Mouse (Mus musculus) frontal cortex, postnatal 25 days (tissue): Measurements from ENCODE around the gene Klrg2.
"Not testable (repeated sequence)": the region's sequence is repeated elsewhere in the genome, so short reads cannot be mapped to it uniquely, and the experiment has no call there.

Experiments
- DNase-seq, 2 experiments: peaks; one replicate each; pipeline ENCODE4 v3.0.0; 2022; ENCODE audit warnings: low spot score in 2 of 2

Klrg2 gene

DNA sequence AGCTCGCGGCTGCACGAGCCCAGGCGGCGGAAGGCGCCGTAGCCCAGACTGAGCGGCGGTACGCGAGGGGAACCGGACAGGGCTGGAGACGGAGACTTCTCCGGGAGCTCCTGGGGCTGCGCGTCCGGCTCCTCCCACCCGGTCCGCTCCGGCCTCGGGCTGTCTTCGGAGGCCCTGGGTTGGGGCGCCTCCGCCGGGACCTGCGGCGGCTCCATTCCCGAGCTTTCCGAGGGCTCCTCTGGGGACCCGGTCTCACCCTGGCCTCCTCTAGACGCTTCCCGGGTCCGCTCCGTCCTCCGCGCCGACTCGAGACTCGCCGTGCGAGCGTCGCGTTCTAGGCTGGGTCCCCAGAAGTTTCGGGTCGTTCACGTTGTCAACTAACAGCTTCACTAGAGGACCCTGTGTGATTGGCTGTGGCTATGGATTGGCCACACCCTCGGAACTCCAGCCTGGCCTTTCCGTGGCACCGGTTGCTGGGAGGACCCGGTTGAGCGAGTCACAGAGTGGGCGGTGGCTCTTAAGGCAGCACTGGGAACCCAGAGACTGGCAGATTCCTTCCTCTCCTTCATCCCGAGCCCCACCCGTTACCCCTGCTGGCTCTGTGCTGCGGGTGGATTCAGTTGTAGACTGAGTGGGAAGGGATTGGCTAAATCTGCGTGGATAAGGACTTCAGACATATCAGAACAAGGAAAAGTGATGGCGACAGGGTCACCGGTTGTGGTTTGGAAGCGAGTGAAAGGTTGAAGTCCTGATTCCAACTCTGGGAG, at the start of gene Klrg2:
TSS of gene Klrg2 (minus strand) at position 391 of the 767 bp plus-strand sequence.
- DNase-seq = no peak

DNA sequence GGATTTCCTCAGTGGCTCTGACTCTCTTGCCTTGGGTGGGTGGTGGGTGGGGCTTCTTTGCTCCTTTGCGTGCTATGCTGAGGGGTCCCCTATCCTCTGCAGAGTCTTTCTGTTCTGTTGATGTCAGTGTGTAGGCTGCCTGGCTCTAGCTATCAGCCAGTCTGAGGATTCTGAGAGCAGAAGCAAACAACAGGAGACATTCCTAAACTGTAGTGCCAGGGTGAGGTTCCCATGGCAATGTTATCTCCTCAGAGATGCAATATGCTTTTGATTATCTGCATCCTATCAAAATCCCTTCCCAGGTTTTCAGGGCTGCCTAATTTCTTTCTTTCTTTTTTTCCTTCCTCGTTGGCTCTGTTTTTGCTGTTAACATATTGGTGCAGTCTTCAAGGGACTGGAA, 45.5 kb upstream of the Klrg2 start:
- no peak for DNase-seq

DNA sequence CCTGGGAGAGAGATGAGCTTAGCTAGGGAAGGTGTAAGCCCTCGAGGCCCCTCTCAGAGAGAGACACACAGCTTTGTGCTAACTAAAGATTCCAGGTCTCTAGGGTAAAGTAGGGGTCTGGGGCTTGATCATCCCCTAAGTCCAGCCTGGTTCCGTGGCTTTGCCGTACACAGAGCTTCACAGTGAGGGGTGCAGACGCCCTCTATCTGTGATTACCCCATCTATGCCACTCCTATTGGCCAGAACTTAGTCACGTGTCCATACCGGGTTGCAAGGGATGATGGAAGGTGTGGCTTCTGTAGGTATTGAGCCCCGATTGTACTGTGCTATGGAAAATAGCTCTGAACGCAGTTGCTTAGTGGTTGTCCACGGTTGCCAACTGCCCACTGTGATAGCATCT, 40.6 kb upstream of the Klrg2 start:
- DNase-seq = no peak

DNA sequence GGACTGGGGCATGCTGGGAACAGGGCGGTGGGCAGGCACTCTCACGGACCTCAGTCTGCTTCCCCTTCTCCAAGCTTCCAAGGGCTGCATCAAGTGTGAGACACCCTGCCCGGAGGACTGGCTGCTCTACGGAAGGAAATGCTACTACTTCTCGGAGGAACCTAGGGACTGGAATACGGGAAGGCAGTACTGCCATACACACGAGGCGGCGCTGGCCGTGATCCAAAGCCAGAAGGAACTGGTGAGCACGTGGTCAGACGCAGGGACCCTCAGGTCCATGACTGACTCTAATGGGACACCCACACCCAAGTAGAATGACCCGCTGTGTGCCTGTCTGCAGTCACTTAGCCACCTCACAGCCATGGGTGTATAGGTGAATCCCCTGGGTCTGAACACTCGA, 39.7 kb upstream of the Klrg2 start:
- no peak for DNase-seq

DNA sequence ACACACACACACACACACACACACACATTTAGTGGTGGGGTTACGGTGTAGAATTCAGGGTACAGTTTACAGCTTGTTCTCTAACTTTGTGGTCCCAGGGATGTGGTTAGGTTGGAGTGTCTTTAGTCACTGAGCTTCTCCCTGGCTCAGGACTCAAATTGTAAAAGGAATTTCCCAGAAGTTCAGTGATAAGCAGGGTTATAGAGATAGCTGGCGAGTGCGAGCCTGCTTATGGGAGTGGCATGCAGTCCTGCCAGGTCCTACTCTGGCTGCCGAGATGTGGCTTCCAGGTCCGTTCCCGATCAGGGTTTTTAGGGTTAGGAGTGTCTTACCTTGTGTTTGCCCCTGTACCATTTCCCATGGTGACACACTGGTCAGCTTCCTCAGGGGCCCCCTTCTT, 39.2 kb upstream of the Klrg2 start:
- no peak for DNase-seq

DNA sequence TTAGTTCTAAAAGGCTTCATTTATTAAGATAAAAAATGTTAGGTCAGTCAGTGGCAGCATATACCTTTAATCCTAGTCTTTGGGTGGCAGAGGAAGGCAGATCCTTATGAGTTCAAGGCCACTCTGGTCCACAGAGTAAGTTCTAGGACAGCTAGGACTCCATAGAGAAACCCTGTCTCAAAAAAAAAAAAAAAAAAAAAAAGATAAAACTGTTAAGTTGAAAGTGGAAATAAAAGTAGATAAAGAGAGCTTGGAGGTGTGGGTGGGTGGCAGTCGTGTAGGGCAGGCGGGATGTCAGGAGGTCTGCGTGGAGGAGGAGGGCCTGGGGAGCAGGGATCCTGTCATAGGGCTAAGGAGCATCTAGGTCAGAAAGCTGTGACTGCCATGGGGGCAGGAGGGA, 35.0 kb upstream of the Klrg2 start:
- DNase-seq = no peak

DNA sequence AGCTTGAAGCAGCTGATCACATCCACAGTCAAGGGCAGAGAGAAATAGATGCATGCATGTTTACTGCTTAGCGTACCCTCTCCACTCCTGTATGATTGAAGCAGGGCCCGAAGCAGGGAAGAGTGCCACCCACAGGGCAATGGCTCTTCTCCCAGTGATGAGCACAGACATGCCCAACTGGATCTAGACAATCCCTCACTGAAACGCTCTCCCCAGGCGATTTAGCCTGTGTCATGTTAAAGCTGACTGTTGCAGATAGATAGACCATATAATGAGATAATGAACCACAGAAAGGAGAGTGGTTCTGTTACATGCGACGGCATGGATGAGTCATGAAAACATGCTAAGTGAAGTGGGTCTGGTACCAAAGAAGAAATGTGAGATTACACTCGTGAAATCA, 34.2 kb upstream of the Klrg2 start:
- DNase-seq = no peak

DNA sequence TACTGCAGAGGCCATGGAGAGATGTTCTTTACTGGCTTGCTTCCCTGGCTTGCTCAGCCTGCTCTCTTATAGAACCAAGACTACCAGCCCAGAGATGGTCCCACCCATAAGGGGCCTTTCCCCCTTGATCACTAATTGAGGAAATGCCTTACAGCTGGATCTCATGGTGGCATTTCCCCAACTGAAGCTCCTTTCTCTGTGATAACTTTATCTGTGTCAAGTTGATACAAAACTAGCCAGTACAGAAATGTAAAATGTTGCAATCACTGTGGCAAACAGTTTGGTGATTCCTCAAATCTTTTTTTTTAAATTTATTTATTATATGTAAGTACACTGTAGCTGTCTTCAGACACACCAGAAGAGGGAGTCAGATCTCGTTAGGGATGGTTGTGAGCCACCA, 33.4 kb upstream of the Klrg2 start:
- not testable (repeated sequence) for DNase-seq

DNA sequence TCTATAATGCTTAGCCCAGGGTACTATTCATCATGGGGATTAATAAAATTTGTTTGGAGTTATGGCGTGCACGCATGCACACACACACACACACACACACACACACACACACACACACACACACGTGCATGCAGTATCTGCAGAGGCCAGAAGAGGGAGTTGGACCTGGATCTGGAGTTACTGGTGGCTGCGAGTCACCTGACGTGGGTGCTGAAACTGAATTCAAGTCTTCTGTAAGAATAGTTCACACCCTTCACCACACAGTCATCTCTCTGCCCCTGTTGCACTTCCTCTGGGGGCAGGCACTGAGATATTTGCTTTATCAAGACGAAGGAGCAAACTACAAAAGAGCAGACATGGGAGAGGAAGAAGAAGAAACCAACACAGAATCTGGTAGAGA, 32.5 kb upstream of the Klrg2 start:
- DNase-seq = no peak

DNA sequence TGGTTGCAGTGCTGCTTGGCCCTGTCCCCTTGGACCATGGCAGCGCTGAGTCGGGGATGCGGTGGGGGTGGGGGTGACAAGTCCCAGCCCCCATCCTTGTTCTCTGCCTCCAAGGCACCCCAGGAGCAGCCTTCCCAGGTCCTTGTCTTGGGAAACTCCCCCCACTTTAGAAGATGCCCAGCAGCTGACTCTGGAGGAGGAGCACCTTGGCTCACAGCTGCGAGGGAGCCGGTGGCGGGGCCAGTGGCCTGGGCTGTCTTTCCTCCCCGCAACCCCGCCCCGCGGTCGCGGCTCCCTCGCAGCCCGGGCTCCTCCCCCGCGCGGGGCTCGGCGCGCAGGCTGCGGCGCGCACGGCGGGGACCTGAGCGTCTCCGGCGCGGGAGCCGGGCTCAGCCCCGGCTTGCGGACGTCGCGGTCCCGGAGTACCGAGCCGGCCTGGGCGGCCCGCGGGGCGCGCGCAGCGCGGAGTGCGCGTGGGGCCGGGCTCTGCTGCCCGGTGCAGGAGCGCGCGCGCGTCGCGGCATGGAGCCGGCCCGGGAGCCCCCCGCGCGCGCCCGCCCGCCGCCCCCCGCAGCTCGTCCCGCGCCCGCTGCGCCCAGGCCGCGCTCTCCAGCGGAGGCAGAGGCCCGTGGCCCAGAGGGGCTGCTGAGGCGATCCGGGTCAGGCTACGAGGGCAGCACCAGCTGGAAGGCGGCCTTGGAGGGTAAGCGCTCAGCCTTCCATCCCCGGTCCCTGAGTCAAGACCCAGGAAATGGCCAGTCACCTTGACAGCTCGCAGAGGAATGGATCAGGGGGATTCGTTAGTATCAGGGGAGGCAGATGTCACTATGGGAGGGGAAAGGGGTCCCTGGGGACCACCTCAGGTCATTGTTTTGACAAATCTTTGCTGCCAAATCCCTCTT, 25.9 kb upstream of the Klrg2 start, which contains the start of gene Clec2l:
TSS of gene Clec2l (plus strand) at position 356 of the 902 bp plus-strand sequence.
- peak in 1 of 2 experiments; percentile 27 for DNase-seq

DNA sequence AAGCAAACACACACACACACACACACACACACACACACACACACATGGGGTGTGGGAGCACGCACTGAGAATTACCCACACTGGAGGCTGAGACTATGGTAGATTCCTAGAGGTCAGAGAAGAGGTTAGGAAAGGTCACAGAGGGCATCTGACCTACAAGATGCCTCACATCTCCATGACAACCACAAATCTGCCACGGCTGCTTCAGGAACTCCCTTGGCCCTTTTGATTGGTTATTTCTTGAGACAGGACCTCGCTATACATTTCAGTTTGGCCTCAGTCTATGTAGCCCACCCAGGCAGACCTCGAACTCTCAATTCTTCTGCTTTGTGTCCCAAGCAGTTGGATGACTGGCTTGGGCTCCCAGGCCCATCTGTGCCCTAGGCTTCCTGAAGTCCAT, 24.6 kb upstream of the Klrg2 start:
- no peak for DNase-seq

DNA sequence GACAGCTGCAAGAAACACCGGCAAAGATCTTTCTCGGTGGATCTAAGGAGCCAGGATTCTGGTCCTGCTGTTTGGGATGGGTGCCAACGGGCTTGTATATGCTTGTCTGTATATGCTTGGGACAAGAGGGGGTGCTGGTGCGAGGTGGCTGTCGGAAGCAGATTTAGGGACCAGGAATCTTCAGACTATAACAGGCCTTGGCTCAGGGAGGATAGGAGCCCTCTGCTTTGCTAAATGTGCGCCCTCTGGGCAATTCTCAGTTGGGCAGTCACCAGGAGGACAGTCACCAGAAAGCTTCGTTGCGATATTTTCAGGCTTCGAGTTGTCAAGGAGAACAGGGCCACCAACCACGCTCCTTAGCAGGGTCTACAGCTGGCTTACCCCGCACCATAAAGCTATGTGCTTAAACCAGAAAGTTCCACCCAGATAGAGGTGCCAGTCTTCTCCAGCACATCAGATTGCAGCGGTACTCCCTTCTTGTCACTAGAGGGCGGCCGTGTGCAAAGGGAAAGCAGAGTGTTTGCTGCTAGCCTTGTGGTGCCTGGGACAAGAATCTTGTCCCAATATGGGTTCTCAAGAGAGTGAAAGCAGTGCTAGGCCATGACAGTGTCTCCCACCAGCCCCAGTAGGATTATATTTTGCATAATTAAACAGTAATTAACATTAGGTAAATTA, 13.4 kb upstream of the Klrg2 start:
- DNase-seq = peak; percentile 42 to 55

DNA sequence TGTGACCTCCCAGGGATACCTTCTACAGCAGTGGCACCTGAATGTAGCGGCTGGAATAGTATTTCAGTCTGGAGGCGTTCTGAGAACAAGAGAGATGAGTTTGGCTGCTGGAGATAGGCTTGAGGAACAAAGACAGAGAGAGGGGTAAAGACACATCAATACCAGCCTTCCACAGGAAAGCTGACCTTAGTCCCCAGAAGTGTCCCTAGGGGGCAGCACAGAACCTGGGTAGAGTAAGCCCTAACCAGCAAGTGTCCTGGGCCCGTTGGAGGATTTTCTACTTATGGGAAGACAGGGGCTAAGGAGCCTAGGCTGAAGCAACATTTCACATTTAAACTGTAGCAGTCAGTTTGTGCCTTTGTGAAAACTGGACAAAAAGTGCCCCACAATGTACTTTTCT, 12.5 kb upstream of the Klrg2 start:
- DNase-seq = no peak

DNA sequence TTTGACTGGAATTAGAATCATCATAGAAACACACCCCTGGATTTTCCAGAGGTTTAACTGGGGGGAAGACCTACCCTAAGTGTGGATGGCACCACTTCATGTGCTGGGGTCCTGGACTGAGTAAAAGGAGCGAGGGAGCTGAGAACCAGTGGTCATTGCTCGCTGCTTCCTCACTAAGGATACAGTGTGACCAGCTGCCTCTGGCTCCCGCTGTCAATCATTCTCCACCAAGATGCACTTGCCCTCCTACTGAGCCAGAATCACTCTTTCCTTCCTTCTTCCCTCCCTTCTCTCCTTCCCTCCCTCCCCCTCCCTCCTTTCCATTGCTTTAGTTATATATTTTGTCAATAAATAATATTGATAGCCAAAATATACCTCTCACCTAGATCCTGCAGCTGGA, 6.0 kb upstream of the Klrg2 start:
- DNase-seq = no peak

DNA sequence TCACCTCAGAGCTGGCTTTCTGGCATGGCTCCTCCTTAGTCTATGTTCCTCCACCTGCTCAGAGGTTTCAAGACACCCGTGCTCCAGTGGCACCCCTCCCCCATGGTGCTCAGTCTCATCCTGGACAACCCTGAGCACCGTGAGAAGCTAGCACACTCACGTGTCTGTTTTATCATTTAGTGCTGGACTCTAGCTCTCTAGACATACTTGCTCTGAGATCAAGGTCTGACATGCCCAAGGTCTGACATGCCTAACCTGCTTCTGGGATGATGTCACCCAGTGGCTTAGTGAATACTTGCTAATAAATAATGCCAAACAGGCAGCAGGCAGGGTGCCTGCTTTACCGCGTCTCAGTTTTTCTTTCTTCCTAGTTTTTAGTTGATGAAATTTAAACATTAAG, 5.6 kb upstream of the Klrg2 start:
- DNase-seq = no peak

DNA sequence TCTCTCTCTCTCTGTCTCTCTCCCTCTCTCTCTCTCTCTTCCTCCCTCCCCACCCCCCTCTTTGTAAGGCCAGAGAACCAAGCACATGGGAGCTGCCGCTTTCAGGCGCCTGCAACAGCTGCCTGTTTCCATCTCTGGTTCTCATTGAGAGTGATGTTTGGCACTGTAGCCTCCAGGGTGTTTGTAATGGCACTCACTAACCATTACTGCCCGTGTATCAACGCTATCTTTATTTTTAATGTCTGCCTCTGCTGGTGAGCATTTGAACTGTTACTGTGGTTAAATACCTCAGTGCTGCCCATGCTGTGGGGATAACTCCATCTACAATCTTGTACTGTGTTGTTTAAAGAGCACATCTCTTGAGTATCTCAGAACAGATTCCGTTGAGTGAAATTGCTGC, 4.6 kb upstream of the Klrg2 start:
- DNase-seq = no peak

DNA sequence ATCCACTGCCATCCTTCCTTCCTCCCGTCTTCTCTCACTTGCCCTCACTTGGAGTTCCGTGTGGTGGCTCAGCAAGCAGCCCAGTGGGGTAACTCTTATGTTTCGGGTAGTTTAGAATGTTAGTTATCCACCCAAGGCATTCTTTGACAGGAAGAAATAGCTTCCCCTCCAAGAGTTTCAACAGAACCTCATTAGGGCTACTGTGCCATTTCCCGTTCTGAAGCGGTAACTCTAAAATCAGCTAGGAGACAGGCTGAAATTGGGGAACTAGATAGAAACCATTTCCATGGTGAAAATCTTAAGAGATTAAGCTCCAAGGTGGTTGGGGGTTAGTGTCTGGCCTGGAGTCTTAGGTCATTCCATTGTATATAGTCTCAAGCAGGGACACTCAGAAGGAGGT, 4.2 kb upstream of the Klrg2 start:
- no peak for DNase-seq

DNA sequence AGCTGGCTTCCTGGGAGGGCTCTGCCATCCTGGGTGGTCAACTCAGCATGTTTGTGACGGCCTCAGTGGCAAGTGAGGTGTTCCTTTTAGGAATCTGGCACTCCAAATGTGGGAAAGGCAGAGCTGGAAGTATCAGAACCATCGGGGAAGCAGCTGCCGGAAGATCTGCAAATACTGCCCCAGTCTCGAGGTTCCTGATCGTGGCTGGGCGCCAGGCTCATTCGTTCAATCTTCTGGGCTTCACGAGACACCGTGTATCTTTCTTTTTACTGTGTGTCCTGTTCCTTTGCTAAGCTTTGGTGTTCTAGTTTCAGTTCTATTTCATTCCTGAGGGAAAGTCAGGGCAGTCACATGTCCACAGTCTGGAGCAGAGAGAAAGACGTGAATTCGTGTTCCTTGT, 3.4 kb upstream of the Klrg2 start:
- no peak for DNase-seq

DNA sequence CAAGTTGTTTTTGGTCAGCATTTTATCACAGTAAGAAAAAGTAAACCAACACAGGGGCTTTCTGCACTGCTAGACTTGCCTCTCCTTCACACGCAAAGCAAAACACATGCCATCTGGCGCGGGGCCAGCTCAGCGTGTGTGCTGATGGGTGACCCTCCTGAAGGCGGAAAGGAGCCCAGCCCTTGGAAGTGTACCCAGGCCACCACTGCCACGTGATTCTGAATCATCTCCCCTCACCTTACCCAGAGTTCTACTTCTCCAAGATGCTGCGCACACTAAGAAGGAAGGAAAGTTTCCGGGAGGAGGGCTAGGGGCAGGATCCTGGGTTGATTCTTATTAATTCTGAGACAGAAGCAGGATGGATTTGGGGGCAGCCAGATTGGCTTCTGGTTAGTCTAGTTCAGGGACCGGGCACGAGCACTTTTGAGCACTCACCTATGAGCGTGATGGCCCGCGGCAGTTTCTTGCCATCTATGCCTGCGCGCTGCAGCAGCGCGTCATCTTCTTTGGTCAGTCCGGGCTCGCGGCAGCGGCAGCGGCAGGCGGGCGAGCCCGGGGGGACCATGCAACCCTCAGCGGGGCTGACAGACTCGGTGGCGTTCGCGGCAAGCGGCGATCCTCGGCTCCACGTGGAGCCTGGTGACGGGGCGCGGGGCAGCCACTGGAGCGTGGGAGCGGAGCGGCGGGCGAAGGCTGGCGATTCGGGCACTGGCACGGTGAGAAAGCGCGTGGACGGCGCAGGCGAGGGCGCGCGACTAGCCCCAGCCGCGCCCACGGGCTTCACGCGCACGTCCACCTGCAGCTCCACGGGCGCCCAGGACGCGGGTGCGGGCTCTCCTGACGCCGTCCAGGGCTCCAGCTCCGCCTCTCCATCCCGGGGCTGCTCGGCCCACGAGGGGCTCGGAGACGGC, 846 bp downstream of the Klrg2 start:
- no peak for DNase-seq

DNA sequence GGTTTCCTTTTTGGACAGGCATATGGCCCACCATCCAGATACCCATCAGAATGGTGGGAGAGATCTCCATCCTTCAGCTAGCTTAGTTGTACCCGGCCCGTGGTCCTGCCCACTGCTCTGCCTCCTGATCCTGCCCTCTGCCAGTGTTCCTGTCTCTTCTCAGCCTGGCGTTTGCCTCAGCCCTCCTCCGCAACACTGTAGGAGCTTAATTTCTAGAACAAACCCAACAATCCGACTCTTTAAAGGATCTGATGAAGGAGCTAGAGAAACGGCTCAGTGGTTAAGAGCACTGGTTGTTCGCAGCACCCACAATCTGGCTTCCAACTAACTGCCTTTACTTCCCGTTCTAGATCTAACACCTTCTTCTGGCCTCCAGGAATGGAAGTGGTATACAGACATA, 2.6 kb downstream of the Klrg2 start:
- DNase-seq = no peak

DNA sequence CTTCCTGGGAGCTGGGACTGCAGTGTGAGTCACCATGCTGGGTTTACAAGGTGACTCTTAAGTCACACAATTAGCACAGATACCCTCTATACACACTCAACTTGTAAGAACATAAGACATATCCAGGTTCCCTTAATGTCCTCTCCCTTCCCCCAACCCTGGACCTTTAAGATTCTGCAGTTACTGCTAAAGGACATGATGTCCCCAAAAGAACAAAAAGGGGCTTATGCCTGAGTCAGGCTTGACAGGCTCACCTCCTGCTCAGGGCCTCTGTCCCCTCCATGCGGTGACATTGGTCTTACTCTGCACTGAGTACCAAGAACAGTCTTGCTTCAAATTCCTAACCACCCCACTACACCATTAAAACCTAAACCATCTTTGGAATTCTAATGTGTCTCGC, 4.2 kb downstream of the Klrg2 start:
- no peak for DNase-seq
